In genomic region chr14:120877147-120877546, GRCm38 (mm10) we compare ENCODE assay signal across 15 mouse cellular contexts.
"Had no signal": no experiment of that assay in that cellular context is flagged by ENCODE, and none has a peak within 500 bp of the region (broad histone marks: within the 10 kb centered on the region; RNA-seq: fewer than 3 reads in every experiment).

No protein-coding gene starts in this region.

- H3K9me3 ChIP-seq: limb, embryonic 10.5 days; liver, embryonic 12.5 days; lung, embryonic 15.5 days; midbrain, embryonic 13.5 days; neural tube, embryonic 15.5 days had no signal

- H3K27me3 ChIP-seq: liver, embryonic 12.5 days; lung, embryonic 15.5 days; midbrain, embryonic 13.5 days; neural tube, embryonic 15.5 days had no signal

- ATAC-seq: intestine, embryonic 16.5 days; liver, embryonic 12.5 days; midbrain, embryonic 13.5 days had no signal

- H3K27ac ChIP-seq: left cerebral cortex, adult 2 months; limb, embryonic 10.5 days; liver, embryonic 12.5 days; lung, embryonic 15.5 days; macrophage; midbrain, embryonic 13.5 days; neural tube, embryonic 15.5 days had no signal

- DNase-seq: kidney, adult 2 months; kidney, postnatal 25 days; lung, postnatal 14 days; right cerebral cortex, adult 18-20 months; right cerebral cortex, postnatal 4 days; spleen, adult 18-20 months had no signal

- H3K4me2 ChIP-seq: liver, embryonic 12.5 days; lung, embryonic 15.5 days; midbrain, embryonic 13.5 days; neural tube, embryonic 15.5 days had no signal

- H3K36me3 ChIP-seq: limb, embryonic 10.5 days; liver, embryonic 12.5 days; lung, embryonic 15.5 days; midbrain, embryonic 13.5 days; neural tube, embryonic 15.5 days had no signal

- H3K4me1 ChIP-seq: limb, embryonic 10.5 days; lung, embryonic 15.5 days; neural tube, embryonic 15.5 days had no signal

- H3K4me3 ChIP-seq: left cerebral cortex, adult 2 months; limb, embryonic 10.5 days; liver, embryonic 12.5 days; lung, embryonic 15.5 days; midbrain, embryonic 13.5 days; myocyte; neural tube, embryonic 15.5 days had no signal

- H3K9ac ChIP-seq: liver, embryonic 12.5 days; lung, embryonic 15.5 days; midbrain, embryonic 13.5 days; neural tube, embryonic 15.5 days had no signal
